Mouse (Mus musculus) embryonic facial prominence, embryonic 13.5 days (tissue): Measurements from ENCODE around the gene Myo1f. TPM values are rescaled to one million over a fixed set of nuclear protein-coding genes. Genes with fewer than 3 reads are reported as not detected.

Experiments
- polyA plus RNA-seq: library from polyadenylated mRNA; unstranded; fragments of >200 nt; fragmentation: Nextera tagmentation; extraction: Ambion mirVana; gene quantifications from 2 replicates; pipeline ENCODE4 v1.2.1, GENCODE M21; 2015

Gene Myo1f
- polyA plus RNA-seq, 1 experiment from 2014 or later: 2.6 TPM

Other genes with a start within 250 kb of the Myo1f start
- gene Zfp81, start 196.8 kb upstream of the Myo1f start, polyA plus RNA-seq: 10.8 and 12.2 TPM in 2 replicates
- gene Zfp101, start 161.1 kb upstream of the Myo1f start, polyA plus RNA-seq: 24.3 and 25.1 TPM in 2 replicates
- gene Actl9, start 122.8 kb upstream of the Myo1f start, polyA plus RNA-seq: not detected in 2 replicates
- gene Adamts10, start 31.5 kb upstream of the Myo1f start, polyA plus RNA-seq: 85.5 and 110 TPM in 2 replicates
- 49.1 and 50.2 TPM in 2 replicates for gene Zfp414, start 73.4 kb downstream of the Myo1f start, polyA plus RNA-seq
- gene Pram1, start 82.3 kb downstream of the Myo1f start, polyA plus RNA-seq: 0.72 and 0.91 TPM in 2 replicates
- gene Hnrnpm, start 131.2 kb downstream of the Myo1f start, polyA plus RNA-seq: 372 and 384 TPM in 2 replicates
- gene March2, start 163.0 kb downstream of the Myo1f start, polyA plus RNA-seq: 42.6 and 46.9 TPM in 2 replicates
- 324 and 385 TPM in 2 replicates for gene Rab11b, start 204.8 kb downstream of the Myo1f start, polyA plus RNA-seq
- gene Angptl4, start 226.1 kb downstream of the Myo1f start, polyA plus RNA-seq: 53.0 and 60.7 TPM in 2 replicates